Mouse (Mus musculus): ENCODE measurements around the gene Acap2. TPM values are rescaled to one million over a fixed set of nuclear protein-coding genes. Genes with fewer than 3 reads are reported as not detected.

The Acap2 gene
- total RNA-seq, 1 experiment, result 23.4 TPM

GRCm38 (mm10) chr16:31048194-31048593 lies 152.9 kb downstream of the Acap2 start:
- H3K4me1 ChIP-seq (ENCODE audit: control insufficient read depth in 2 of 2, insufficient read depth in 2 of 2, low read length in 2 of 2, poor library complexity in 1 of 2), result 0 out of 4 replicates have a peak, but pooled peaks cover 0 to 2% of the 10 kb centered on the region in 2 experiments

GRCm38 (mm10) chr16:31047186-31047898 lies 153.7 kb downstream of the Acap2 start:
- no peak for DNase-seq (ENCODE audit: low read depth, low spot score)
- in situ Hi-C loops (cut with MboI; ENCODE audit: low sequenced_read_pairs in 2 of 2, unreplicated experiment in 2 of 2), result no loop called here
- TF ChIP-seq ZC3H11A (IDR thresholded peaks at IDR 0.05; ENCODE audit: borderline replicate concordance, low read depth, low read length), result no peak
- TF ChIP-seq HCFC1 (IDR thresholded peaks at IDR 0.05; ENCODE audit: borderline replicate concordance, insufficient read depth, low read length), result no peak
- TF ChIP-seq CHD2 (IDR thresholded peaks at IDR 0.05; ENCODE audit: low read depth, low read length), result no peak
- no peak for TF ChIP-seq MAFK (IDR thresholded peaks at IDR 0.05; ENCODE audit: insufficient read depth, low read depth, low read length)
- no peak for TF ChIP-seq ZNF384 (IDR thresholded peaks at IDR 0.05; ENCODE audit: low read depth, low read length)
- H3K9ac ChIP-seq (ENCODE audit: insufficient read depth, low read depth, low read length, poor library complexity, severe bottlenecking), result no peak overlapping the region
- H3K27ac ChIP-seq (ENCODE audit: insufficient read depth, low read depth, low read length, poor library complexity, severe bottlenecking), result no peak overlapping the region
- no peaks in the 10 kb centered on the region for H3K36me3 ChIP-seq (ENCODE audit: control insufficient read depth, insufficient read depth, low read length, poor library complexity, severe bottlenecking)
- H3K9me3 ChIP-seq (ENCODE audit: control insufficient read depth, insufficient read depth, low read depth, low read length), result no peaks in the 10 kb centered on the region
- H3K4me3 ChIP-seq (ENCODE audit: insufficient read depth in 1 of 2, low read depth in 1 of 2, low read length in 2 of 2, poor library complexity in 1 of 2, severe bottlenecking in 1 of 2), result no peak overlapping the region
- H3K4me1 ChIP-seq (ENCODE audit: control insufficient read depth in 2 of 2, insufficient read depth in 2 of 2, low read length in 2 of 2, poor library complexity in 1 of 2), result 0 out of 4 replicates have a peak, but pooled peaks cover 0 to 2% of the 10 kb centered on the region in 2 experiments

More at GRCm38 (mm10) chr16:31048194-31048593, 152.9 kb downstream of the Acap2 start:
- Histone ChIP-seq H3K27ac (ENCODE audit: insufficient read depth, low read depth, low read length, poor library complexity, severe bottlenecking) (no peak overlapping the region), H3K9me3 (ENCODE audit: control insufficient read depth, insufficient read depth, low read depth, low read length) (no peaks in the 10 kb centered on the region), H3K9ac (ENCODE audit: insufficient read depth, low read depth, low read length, poor library complexity, severe bottlenecking) (no peak overlapping the region), H3K4me3 (ENCODE audit: insufficient read depth in 1 of 2, low read depth in 1 of 2, low read length in 2 of 2, poor library complexity in 1 of 2, severe bottlenecking in 1 of 2) (no peak overlapping the region), H3K36me3 (ENCODE audit: control insufficient read depth, insufficient read depth, low read length, poor library complexity, severe bottlenecking) (no peaks in the 10 kb centered on the region)
- DNase-seq (ENCODE audit: low read depth, low spot score), result no peak
- in situ Hi-C loops (cut with MboI; ENCODE audit: low sequenced_read_pairs in 2 of 2, unreplicated experiment in 2 of 2), result no loop called here
- TF ChIP-seq ZC3H11A (IDR thresholded peaks at IDR 0.05; ENCODE audit: borderline replicate concordance, low read depth, low read length), result no peak
- no peak for TF ChIP-seq MAFK (IDR thresholded peaks at IDR 0.05; ENCODE audit: insufficient read depth, low read depth, low read length)
- TF ChIP-seq ZNF384 (IDR thresholded peaks at IDR 0.05; ENCODE audit: low read depth, low read length), result no peak
- TF ChIP-seq HCFC1 (IDR thresholded peaks at IDR 0.05; ENCODE audit: borderline replicate concordance, insufficient read depth, low read length), result no peak
- TF ChIP-seq CHD2 (IDR thresholded peaks at IDR 0.05; ENCODE audit: low read depth, low read length), result no peak

- no peak overlapping the region for H3K4me3 ChIP-seq (ENCODE audit: insufficient read depth in 1 of 2, low read depth in 1 of 2, low read length in 2 of 2, poor library complexity in 1 of 2, severe bottlenecking in 1 of 2)
- no peaks in the 10 kb centered on the region for H3K4me1 ChIP-seq (ENCODE audit: control insufficient read depth in 2 of 2, insufficient read depth in 2 of 2, low read length in 2 of 2, poor library complexity in 1 of 2)
- H3K9ac ChIP-seq (ENCODE audit: insufficient read depth, low read depth, low read length, poor library complexity, severe bottlenecking), result no peak overlapping the region
- TF ChIP-seq MAFK (IDR thresholded peaks at IDR 0.05; ENCODE audit: insufficient read depth, low read depth, low read length) (no peak), CHD2 (IDR thresholded peaks at IDR 0.05; ENCODE audit: low read depth, low read length) (no peak), ZC3H11A (IDR thresholded peaks at IDR 0.05; ENCODE audit: borderline replicate concordance, low read depth, low read length) (no peak), ZNF384 (IDR thresholded peaks at IDR 0.05; ENCODE audit: low read depth, low read length) (no peak)
- no peaks in the 10 kb centered on the region for H3K36me3 ChIP-seq (ENCODE audit: control insufficient read depth, insufficient read depth, low read length, poor library complexity, severe bottlenecking)
- no peak for DNase-seq (ENCODE audit: low read depth, low spot score)
- no peak overlapping the region for H3K27ac ChIP-seq (ENCODE audit: insufficient read depth, low read depth, low read length, poor library complexity, severe bottlenecking)
- no peaks in the 10 kb centered on the region for H3K9me3 ChIP-seq (ENCODE audit: control insufficient read depth, insufficient read depth, low read depth, low read length)
- in situ Hi-C loops (cut with MboI; ENCODE audit: low sequenced_read_pairs in 2 of 2, unreplicated experiment in 2 of 2), result no loop called here
These were observed 154.8 kb downstream of the Acap2 start for GRCm38 (mm10) chr16:31046217-31046659.

- TF ChIP-seq ZC3H11A (IDR thresholded peaks at IDR 0.05; ENCODE audit: borderline replicate concordance, low read depth, low read length) (no peak), CHD2 (IDR thresholded peaks at IDR 0.05; ENCODE audit: low read depth, low read length) (no peak), HCFC1 (IDR thresholded peaks at IDR 0.05; ENCODE audit: borderline replicate concordance, insufficient read depth, low read length) (no peak), ZNF384 (IDR thresholded peaks at IDR 0.05; ENCODE audit: low read depth, low read length) (no peak), MAFK (IDR thresholded peaks at IDR 0.05; ENCODE audit: insufficient read depth, low read depth, low read length) (no peak)
- no peaks in the 10 kb centered on the region for H3K9me3 ChIP-seq (ENCODE audit: control insufficient read depth, insufficient read depth, low read depth, low read length)
- no peak overlapping the region for H3K9ac ChIP-seq (ENCODE audit: insufficient read depth, low read depth, low read length, poor library complexity, severe bottlenecking)
- in situ Hi-C loops (cut with MboI; ENCODE audit: low sequenced_read_pairs in 2 of 2, unreplicated experiment in 2 of 2), result no loop called here
- DNase-seq (ENCODE audit: low read depth, low spot score), result no peak
- no peak overlapping the region for H3K27ac ChIP-seq (ENCODE audit: insufficient read depth, low read depth, low read length, poor library complexity, severe bottlenecking)
- no peak overlapping the region for H3K4me3 ChIP-seq (ENCODE audit: insufficient read depth in 1 of 2, low read depth in 1 of 2, low read length in 2 of 2, poor library complexity in 1 of 2, severe bottlenecking in 1 of 2)
- no peaks in the 10 kb centered on the region for H3K4me1 ChIP-seq (ENCODE audit: control insufficient read depth in 2 of 2, insufficient read depth in 2 of 2, low read length in 2 of 2, poor library complexity in 1 of 2)
- no peaks in the 10 kb centered on the region for H3K36me3 ChIP-seq (ENCODE audit: control insufficient read depth, insufficient read depth, low read length, poor library complexity, severe bottlenecking)
These were observed 155.8 kb downstream of the Acap2 start for GRCm38 (mm10) chr16:31045211-31045610.
